Mouse (Mus musculus): ENCODE results near the gene Gm7903. TPM values are rescaled to one million over a fixed set of nuclear protein-coding genes. Genes with fewer than 3 reads are reported as not detected.

Gm7903 gene
- not detected in 2 replicates for polyA plus RNA-seq (2015; fragmentation: Nextera tagmentation; extraction: Ambion mirVana)

DNA sequence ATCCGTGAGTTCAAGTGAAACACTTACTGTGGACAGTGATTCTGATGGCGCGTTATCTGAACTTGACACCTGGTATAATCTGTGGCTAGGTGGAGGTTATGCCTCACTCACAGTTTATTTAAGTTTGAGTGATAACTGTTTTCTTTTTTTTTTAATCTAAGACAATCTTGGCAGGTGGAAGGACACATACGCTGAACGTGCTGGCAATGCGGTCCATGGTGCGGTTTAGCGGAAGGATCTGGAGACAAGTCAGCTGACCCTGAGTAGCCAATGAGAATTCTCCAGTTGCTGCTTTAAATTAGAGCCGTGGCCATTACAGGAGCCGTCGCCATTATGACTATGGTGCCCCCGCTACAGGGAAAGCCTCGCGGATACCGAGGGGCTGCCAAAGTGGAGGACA is at the start of gene Gm7903:
Gene Gm7903, plus strand, starts transcription at position 301 of the 400 bp plus-strand sequence.

Other genes starting within 250 kb of the Gm7903 start
- gene Tceal6, start 223.1 kb upstream of the Gm7903 start, polyA plus RNA-seq (2015; fragmentation: Nextera tagmentation; extraction: Ambion mirVana) = not detected in 2 replicates
- gene Pramel3, start 131.5 kb upstream of the Gm7903 start, polyA plus RNA-seq (2015; fragmentation: Nextera tagmentation; extraction: Ambion mirVana) = not detected in 2 replicates
- gene Gm5128, start 60.6 kb upstream of the Gm7903 start, polyA plus RNA-seq (2015; fragmentation: Nextera tagmentation; extraction: Ambion mirVana) = not detected in 2 replicates
- gene AV320801, start 60.8 kb downstream of the Gm7903 start, polyA plus RNA-seq (2015; fragmentation: Nextera tagmentation; extraction: Ambion mirVana) = not detected in 2 replicates
- not detected in 2 replicates for gene Nxf7, start 164.9 kb downstream of the Gm7903 start, polyA plus RNA-seq (2015; fragmentation: Nextera tagmentation; extraction: Ambion mirVana)
- gene Prame, start 193.9 kb downstream of the Gm7903 start, polyA plus RNA-seq (2015; fragmentation: Nextera tagmentation; extraction: Ambion mirVana) = not detected in 2 replicates

Measured in spleen, postnatal 0 days (tissue).